Mouse (Mus musculus) c-Kit-positive CD71-positive TER-119-positive erythroid progenitor cells, embryonic 14.5 days (primary cell): Measurements from ENCODE around the gene Clic1.
"Not testable (repeated sequence)": the region's sequence is repeated elsewhere in the genome, so short reads cannot be mapped to it uniquely, and the experiment has no call there.

Experiments used
- DNase-seq: peaks from one replicate; pipeline ENCODE4 v3.0.0-alpha.2; 2013; ENCODE audit warnings: low spot score

Gene Clic1

DNA sequence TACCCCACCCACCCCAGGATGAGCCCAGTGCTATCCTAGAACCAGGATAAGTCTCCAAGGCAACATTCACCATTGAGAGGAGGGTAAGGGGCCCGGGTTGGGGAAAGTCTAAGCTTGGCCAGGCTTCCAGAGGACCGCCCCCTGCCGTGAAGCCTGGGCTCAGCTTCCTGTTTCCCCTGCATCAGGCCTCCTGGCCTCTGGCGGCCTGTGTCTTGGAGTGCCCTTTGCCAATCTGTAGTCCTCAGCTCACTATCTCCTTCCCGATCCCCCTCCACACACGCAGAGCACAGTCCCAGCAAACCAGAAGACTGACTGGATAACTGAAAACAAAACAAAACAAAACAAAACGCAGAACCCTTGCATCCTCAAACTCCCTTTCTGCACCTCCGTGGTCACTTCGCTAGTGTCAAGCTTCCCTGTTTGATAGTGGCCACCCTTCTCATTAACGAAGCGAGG lies at the start of gene Clic1:
Gene Clic1 (plus strand): TSS at position 406 of the 456 bp plus-strand sequence.
- peak; percentile 52 for DNase-seq

DNA sequence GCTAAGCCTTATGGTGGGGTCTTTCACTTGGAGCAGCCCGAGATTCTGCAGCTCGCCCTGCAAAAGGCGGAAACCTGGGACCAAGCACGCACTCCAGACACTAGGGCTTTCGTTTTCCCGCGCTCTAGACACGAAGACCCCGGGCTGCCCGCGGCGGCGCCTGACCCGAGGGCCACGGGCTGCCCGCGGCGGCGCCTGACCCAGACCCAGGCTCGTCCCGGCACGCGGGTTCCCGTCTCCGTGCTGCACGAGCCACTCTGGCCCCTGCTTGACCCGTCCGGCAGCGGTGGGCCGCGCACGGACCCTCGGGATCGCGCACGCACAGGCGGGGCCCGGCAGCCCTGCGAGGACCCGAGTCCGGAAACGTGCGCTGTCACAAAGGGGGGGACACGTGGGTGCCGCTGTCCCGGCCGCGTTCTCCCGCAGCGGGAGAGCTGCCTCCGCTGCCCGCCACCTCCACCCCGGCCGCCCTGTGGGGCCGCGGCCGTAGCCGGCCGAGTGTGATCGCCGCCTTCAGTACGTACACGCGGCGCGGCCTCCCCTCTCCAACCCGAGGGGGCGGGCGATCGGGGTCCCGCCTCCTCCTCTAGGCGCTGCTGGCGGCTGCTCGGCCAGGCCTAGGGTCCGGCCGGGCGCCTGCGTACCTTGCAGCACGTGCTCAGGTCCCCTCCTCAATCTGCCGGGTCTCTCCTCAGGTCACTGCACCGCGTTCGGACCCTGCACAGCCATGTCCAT lies 48.9 kb upstream of the Clic1 start, which contains the start of gene Vars:
Gene Vars (plus strand): TSS at position 271 of the 735 bp plus-strand sequence.
- peak; percentile 77 for DNase-seq

DNA sequence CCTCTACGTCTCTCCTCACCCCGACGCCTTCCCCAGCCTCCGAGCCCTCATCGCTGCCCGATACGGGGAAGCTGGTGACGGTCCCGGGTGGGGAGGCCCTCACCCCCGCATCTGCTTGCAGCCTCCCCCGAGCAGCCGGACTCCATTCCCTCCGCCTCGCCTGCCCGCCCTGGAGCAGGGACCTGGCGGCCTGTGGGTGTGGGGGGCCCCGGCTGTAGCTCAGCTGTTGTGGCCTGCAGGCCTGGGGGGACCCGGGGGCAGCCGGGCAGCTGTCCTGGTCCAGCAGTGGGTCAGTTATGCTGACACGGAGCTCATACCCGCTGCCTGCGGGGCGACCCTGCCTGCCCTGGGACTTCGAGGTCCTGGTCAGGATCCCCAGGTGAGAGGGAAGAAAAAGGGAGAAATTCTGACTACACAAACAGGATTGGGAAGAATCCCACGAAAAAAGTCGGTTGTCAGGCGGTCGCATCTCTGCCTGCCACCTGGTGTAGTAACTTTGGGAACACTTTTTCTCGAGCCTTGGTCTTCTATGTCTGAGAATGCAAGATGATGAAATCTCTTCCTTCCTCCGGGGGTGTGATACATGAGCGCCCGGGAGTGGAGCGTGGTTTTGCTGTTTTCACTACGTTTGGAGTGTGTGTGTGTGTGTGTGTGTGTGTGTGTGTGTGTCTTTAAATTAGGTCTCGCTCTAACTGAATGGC lies 48.2 kb upstream of the Clic1 start:
- DNase-seq: no peak

DNA sequence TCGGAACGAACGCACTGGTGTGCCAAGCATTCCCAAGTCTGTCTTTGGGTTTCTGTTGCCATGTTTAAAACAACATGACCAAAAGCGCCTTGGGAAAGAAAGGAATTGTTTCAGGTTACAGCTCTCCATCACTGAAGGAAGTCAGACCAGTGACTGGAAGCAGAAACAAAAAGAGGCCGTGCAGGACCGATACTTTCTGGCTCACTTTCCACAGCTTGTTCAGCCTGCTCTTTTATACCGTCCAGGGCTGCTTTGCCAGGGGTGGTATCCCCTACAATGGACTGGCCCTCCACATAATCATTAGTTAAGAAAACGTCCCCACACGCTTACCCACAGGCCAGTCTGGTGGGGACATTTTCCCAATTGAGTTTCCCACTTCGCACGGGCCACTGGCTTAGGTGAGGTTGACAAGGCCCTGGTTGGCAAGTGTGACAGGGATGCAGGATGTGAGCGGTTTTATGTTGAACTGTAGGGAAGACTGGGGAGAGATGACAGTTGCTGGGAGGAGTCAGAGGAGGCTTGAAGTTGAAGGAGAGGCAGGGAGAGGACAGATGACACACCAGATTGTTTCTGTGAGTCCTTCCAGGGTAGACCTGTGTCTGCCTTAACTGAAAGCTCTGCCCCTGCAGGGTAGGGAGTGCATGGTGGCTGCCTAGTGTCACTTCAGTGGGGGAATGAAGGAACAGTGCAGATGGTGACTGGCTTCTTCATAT lies 47.5 kb upstream of the Clic1 start:
- peak; percentile 55 for DNase-seq

DNA sequence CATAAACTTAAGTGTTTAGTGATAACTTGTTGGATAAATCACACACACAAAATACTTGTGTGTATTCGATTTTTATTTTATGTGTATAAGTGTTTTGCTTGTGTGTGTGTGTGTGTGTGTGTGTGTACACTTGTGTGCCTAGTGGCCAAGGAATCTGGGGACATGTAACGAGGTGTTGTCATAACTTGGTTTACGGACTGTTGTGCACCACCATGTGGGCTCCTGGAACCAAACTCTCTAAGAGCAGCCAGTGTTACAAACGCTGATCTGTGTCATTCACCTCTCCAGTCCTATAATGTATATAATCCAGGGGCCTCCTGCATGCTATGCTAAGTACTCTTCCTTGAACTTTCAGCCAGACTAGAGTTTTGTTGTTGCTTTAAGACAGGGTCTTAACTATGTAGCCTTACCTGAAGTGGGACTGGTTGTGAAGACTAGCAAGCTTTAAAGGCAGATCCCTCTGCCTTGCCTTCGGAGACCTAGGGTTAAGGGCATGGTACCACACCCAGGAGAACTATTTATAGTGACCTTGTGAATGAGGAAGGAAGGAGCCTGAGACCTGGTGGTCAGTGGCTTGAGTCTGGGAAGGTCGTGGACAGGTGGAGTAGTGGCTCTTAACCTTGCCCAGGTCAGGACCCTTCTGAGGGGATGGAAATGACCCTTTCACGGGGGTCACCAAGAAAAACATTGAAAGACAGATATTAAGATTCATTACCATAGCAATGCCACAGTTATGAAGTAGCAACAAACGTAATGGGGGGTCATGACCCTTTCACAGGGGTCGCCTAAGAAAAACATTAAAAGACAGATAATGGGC lies 46.5 kb upstream of the Clic1 start:
- no peak for DNase-seq

DNA sequence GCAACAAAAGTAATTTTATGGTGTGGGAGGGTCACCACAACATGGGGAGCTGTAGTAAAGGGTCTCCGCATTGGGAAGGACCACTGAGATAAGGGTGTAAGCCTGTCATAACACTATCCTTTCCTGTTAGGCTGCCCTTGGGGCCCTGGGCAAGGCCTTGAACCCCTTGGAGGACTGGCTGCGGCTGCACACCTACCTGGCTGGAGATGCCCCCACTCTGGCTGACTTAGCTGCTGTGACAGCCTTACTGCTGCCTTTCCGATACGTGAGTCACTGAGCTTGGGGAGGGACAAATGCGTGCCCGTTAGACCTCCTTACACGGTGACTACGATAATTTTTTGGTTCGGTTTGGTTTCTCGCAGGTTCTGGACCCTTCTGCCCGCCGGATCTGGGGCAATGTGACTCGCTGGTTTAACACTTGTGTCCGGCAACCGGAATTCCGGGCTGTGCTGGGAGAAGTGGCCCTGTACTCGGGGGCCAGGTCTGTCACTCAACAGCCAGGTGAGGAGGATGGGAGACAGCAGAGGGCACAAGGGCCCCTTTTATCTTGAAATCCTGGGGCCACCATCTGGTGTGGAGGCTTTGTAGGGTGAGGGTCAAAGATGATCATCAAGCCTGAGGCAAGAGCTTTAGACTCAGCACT lies 45.6 kb upstream of the Clic1 start:
- DNase-seq: no peak

DNA sequence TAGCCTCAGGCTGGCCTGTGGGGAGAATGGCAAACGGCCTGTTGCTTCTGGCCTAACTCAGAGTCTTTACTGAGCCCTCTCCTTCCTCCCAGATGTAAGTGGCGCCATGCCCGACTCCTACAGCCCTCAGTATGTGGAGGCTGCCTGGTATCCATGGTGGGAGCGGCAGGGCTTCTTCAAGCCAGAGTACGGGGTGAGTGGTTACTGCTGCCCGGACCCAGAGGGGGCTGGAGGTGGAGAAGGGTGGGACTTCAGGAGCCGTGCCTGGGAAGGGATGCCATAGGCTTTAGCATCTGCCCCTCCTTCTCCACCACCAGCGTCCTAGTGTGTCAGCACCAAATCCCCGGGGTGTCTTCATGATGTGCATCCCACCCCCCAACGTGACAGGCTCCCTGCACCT lies 44.6 kb upstream of the Clic1 start:
- no peak for DNase-seq

DNA sequence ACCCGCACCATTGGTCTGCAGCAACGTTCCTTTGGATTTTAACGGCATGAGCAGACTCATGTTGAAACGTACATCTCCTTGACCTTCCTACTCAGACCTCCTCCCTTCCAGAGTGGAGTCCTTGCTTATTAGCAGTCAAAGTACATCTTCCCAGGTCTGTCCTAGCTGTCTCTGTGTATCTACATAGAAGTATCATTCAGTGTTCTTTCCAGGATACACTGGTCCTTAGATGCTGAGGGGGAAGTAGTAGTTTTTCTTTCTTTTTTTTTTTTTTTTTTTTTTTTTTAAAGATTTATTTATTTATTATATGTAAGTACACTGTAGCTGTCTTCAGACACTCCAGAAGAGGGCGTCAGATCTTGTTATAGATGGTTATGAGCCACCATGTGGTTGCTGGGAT lies 43.9 kb upstream of the Clic1 start:
- not testable (repeated sequence) for DNase-seq

DNA sequence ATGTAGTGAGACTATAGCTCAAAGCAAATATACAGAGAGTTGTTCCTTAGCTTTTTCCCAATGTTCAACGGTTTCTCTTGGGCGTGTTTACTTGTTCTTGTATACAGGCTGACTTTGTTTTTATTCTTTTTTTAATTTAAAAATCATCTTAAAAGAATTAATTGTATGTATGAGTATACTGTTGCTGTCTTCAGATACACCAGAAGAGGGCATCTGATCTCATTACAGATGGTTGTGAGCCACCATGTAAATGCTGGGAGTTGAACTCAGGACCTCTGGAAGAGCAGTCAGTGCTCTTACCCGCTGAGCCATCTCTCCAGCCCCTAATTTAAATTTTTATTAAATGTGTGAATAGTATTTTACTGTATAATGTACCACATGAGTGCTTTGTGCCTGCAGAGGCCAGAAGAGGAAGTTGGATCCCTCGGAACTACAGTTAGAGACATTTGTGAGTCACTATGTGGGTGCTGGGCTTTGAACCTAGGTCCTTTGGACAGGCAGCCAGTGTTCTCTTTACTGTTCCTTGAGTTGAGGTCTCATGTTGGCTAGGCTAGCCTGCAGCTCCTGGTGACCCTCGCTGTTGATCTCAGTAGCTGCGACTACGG lies 42.3 kb upstream of the Clic1 start:
- DNase-seq: no peak

DNA sequence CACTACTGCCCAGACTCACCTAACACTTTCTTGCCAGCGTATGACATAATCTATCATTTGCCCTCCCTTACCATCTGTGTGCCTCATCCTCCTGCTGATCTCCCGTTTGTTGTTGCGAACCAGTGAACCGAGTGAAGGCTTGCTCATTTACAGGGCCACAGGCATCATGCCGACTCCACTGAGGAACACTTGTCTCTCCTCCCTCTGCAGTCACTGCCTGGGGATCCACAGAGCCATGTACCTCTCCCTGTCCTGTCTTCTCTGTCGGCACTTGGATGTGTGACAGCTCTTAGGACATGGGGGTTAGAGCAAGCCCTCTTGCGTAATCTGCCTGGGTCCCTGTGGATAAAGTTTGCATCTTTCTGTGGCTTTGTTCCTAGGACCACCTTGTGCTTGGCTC lies 40.2 kb upstream of the Clic1 start:
- DNase-seq: no peak

DNA sequence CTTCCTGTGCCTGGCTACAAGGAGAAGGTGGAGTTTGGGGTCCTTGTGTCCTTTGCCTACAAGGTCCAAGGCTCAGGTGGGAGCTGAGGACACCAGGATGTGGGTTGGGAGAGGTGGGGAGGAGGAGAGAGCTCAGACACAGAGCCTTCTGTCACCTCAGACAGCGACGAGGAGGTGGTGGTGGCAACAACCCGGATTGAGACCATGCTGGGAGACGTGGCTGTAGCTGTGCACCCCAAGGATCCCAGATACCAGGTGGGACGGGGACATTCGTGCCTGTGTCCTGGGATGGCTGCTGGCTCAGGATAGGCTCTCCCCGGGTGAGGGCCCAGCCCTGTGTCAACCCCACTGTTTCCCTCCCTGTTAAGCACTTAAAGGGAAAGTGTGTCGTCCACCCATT lies 38.3 kb upstream of the Clic1 start:
- DNase-seq: no peak

DNA sequence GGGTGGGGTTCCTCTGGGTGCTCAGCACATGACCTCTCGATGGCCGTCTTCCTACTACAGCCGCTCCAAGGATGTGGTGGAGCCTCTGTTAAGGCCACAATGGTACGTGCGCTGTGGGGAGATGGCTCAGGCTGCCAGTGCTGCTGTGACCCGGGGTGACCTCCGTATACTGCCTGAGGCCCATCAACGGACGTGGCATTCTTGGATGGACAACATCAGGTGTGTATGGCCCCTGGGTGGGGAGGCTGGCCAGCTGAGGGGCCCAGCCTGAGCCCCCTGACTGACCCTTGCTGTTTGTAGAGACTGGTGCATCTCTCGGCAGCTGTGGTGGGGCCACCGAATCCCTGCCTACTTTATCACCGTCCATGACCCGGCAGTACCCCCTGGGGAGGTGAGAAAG lies 37.3 kb upstream of the Clic1 start:
- DNase-seq: no peak

DNA sequence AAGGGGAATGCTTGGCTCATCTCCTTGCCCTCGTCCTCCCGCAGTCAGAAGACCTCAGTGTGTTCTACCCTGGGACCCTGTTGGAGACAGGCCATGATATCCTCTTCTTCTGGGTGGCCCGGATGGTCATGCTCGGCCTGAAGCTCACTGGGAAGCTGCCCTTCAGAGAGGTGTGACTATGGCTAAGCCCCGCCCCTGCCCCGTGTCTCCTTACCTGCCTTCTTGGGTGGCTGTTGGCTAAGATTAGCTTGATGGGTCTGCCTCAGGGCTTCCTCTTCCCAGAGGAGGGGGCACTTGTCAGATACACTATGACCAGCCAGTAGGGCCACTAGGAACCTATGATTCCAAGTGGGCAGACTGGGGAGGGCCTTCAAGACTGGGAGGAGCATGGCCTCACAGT lies 36.5 kb upstream of the Clic1 start:
- no peak for DNase-seq

DNA sequence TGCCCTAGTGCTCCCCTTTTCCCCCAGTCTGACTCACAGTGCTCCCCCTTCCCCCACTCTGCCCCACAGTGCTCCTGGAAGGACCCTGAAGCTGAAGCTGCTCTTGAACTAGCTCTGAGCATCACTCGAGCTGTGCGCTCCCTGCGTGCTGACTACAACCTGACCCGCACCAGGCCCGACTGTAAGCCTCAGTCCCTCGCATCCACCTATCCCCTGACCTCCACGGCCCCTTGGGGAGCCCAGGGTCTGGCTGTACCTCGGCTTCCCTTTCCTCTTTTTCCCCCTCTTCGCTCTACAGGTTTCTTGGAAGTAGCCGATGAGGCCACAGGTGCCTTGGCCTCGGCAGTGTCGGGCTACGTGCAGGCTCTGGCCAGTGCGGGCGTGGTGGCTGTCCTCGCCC lies 34.5 kb upstream of the Clic1 start:
- no peak for DNase-seq

DNA sequence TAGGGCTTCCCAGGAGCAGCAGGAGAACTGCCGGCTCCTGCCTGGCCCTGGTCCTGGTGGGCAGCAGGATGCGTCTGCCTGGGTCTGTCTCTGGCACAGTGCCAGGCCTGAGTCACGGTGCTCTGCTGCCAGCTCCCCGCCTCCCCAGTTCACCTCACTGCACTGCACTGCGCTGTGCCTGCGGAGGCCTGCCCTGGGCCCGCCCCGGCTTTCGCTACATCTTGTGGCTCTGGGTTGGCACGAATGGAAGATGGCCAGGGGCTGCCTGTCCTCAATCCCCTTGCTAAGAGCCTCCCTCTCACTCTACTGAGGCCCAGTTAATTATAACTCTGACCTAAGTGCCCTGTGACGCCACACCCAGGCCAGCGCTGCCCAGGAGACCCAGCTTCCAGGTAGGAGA lies 33.4 kb upstream of the Clic1 start, which contains the start of gene Vwa7:
Gene Vwa7 (plus strand): TSS at position 204 of the 400 bp plus-strand sequence.
- DNase-seq: no peak

DNA sequence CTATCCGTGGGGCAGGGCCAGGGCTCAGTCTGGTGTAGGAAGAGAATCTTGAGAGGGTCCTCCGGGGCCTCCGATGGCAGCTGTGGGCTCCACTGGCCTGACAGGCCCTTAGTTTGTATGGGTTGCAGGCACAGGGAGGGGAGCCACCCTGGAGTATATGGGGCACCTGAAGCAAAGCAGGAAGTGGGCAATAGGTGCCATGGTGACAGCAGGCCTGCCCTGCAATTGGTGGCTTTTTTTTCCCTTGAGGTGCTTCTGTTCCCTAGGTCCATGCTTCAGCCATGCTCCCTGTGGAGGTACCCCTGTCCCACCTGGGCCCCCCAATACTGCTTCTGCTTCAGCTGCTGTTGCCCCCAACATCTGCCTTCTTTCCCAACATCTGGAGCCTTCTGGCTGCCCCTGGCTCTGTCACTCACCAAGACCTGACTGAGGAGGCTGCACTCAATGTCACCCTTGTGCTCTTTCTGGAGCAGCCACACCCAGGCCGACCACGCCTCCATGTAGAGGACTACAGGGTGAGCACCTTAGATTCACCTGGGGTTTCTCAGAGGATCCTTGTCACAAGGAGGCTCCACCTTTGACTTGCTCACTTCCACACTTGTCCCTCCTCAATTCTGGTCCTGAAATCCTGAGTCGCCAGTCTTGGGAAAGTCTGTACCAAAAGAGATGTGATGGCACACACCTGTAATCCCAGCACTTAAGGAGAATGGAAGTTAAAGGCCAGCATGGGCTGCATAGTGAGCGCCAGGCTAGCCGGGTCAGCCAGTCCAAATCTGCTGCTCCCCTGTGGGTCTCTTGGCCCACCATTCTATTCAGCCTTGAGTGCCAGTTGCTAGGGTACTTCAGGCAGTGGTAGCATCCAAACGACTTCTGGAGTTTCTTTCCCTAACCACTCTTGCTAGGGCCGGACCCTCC lies 32.7 kb upstream of the Clic1 start:
- DNase-seq: no peak

DNA sequence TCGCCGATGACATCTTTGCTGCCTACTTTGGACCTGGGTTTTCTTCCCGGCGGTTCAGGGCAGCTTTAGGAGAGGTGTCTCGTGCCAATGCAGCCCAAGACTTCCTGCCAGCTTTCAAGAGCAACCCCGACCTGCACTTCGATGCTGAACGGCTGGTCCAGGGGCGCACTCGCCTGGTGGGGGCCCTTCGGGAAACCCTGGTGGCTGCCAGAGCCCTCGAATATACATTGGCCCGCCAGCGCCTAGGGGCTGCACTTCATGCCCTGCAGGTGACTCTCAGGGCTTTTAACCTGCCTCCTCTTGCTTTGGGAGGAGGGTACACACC lies 32.1 kb upstream of the Clic1 start:
- DNase-seq: no peak

DNA sequence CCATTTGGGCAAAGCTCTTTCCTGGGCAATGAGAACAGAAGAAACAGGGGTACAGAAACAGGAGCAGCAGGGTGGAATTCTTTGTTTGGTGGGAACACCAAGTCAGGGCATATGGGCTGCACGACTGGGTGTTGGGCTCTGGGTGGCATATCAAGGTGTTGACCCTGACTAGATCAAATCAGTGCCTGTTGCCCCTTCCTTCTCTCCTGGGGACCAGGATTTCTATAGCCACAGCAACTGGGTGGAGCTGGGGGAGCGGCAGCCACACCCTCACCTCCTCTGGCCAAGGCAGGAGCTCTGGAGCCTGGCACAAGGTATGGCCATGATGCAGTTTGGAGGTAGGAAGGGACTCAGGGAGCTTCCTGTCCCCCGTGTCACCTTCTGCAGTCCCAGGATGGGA lies 31.6 kb upstream of the Clic1 start:
- DNase-seq: no peak

DNA sequence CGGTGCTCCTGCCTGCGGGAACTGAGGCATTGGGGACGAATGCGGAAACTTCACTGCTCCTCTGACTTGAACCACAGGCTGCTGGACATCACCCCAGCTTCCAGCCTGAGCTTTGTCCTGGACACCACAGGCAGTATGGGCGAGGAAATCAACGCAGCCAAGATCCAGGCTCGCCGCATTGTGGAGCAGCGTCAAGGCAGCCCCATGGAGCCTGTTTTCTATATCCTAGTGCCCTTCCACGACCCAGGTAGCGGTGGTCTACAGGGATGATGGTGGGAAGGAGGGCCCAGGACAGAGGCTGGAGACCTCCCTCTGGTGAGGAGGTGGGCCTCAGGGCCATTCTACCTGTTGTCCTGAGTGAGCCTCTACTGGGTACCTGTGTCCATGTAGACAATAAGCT lies 29.9 kb upstream of the Clic1 start:
- no peak for DNase-seq

DNA sequence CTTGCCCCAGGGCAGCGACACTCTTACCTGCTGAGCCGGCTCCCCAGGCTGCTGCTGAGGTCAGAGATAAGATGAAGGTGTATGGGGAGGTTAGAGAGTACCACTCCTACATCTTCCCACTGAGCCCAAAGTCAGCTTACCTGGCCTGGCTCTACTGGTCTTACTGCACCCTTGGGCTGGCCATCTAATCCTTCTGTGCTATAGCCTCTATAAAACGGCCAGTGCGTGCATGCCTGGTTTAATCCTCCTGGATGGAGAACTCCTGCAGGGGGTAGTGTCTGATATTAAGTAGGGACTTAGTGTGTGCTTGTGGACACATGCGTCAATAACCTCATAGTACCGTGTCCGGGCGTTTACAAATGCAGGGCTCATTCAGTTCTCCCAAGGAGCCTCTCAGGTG lies 29.2 kb upstream of the Clic1 start:
- no peak for DNase-seq
